Mouse (Mus musculus) fat pad, adult 2 months (tissue): ENCODE measurements at regions not wholly inside any gene's neighbourhood (a gene's known extent, or its start where the extent isn't known, plus 50 kb on each side); places are given as distances from the start of the nearest gene placed in this dataset.

Source experiments
- DNase-seq: peaks from one replicate; pipeline ENCODE4 v3.0.0-alpha.2; 2011; ENCODE audit warnings: low read depth, low spot score; ENCODE audit errors: extremely low read depth

DNA sequence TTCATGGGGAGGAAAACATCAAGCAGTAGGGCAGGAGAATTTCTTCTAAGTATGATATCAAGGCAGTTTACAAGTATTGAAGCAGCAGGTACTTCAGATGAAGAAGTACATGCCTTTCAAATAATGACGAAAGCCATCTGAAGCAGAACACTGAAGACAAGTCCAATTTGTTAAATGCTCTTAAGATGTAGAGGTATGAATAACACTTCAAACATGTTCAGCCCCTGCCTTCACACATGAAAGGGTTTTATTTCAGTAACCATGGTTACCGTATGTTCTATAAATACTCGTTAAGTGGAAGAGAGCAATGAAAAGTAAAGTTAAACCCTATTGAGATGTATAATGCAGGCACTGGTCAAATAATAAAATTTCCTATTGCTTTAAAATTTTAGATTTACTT lies 101.8 kb downstream of the Mospd2 start:
- no peak for DNase-seq

DNA sequence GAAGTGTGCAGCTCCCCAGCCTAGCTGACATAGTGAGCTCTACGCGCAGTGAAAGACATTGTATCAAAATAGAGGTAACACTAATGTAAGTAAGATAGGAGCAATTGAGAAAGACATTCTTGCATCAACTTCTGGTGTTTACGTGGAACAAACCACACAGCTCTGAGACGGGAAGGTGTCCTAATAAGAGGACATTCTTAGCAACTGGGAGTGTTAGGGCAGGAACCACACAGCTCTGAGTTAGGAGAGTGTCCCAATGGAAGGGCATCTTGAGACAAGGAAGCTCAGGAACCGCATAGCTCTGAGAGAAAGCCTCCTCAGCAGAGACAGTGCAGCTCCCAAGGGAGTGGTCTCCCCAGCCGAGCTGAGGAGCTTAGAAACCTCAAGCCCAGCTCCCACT lies 139.8 kb downstream of the Mospd2 start:
- DNase-seq: no peak

DNA sequence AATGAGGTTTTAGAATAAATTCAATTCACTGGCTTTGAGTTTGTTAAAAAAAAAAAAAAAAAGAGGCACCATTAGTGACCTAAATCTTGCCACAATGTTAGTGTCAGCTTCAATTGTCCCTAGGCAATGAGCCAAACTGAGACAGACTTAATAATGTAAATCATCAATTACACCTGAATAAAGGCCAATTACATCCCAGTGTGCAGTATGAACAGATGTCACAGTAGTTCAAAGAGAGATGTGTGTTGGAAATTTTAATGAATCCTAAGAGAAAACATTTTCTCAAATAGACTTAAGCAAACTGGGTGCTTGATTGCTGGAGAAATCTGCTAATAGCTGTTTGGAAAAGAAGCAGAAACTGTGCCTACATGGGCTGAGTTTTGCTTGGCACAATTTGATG lies 159.3 kb downstream of the Mospd2 start:
- DNase-seq: no peak

GRCm38 (mm10) chrX:164787293-164787692 lies 192.9 kb downstream of the Mospd2 start:
- DNase-seq: peak; percentile 7

DNA sequence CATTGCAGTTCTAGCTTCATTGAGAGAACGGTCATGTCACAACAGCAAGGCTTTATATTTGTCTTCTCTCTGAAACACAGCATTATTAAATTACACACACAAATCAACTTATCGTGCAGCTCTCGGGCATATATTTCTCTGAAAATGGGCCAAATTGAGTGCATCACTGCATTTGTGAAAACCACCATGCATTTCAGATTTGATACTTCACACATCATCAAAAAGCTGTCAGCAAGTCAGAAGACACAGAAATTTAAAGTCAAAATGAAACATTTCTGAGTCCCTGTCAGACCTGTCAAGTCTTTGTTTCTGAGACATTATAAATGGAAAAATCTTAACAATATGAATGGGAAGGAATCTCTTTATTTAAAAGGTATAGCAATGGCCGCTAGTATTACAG lies 215.3 kb downstream of the Mospd2 start:
- DNase-seq: no peak

- no peak for DNase-seq
Observed at GRCm38 (mm10) chrX:164763764-164764445, 216.3 kb downstream of the Mospd2 start.

DNA sequence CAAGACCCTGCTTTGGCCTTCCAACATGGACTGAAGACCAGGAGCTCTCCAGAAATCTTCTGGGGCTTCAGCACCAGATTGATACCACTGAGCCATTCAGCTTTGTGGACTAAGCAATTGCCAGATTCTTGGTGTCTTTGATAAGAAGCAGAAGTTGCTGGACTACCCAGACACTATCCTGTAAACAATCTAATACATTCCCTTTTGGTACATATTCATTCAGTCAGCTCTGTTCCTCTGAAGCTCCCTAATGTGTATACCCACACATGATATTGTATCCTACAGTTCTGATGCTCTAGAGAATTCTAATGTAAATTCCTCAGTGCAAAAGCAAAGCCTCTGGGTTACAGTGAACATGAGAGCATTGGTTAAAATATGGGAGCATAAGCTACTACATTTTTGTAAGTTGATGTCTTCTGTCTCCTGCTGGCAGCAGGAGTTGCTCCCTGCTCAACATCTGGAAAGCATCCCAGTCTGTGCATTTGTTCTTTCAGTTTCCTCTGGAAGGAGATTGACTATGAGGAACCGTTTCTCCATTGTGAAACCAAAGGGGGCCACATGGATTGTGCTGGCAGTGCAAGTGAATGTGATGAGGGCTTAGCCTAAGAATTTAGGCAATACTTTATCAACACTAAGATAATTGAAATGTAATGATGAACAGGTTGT lies 234.5 kb downstream of the Mospd2 start:
- no peak for DNase-seq
